Mouse (Mus musculus) embryonic fibroblast, embryonic 13.5 days (primary cell): ENCODE data around the gene Mki67.

Experiments used
- CTCF ChIP-seq: IDR thresholded peaks from 2 replicates; pipeline ENCODE4 v1.5.1; 2011; ENCODE audit warnings: mild to moderate bottlenecking, control low read depth, low read length, moderate library complexity, borderline replicate concordance; ENCODE audit not compliant: insufficient read depth
- POLR2A ChIP-seq: IDR thresholded peaks from 2 replicates; pipeline ENCODE4 v1.6.1; 2011; ENCODE audit warnings: low read depth, mild to moderate bottlenecking, control low read depth, low read length, moderate library complexity

GRCm38 (mm10) chr7:135689396-135689795 lies 26.8 kb downstream of the Mki67 start:
- TF ChIP-seq POLR2A (no peak), CTCF (no peak)
